Mouse (Mus musculus) CH12.LX (cell line): Measurements from ENCODE around the gene C1ql4. TPM values are rescaled to one million over a fixed set of nuclear protein-coding genes. Genes with fewer than 3 reads are reported as not detected.

Source experiments
- DNase-seq: peaks from one replicate; pipeline ENCODE4 v3.0.0-alpha.2; 2013; ENCODE audit errors: extremely low read depth
- H3K27ac ChIP-seq: 2 replicates; pipeline ENCODE4 v1.5.1; 2012; ENCODE audit warnings: low read depth, mild to moderate bottlenecking, control low read depth, moderate library complexity; ENCODE audit not compliant: insufficient read depth
- H3K27me3 ChIP-seq: replicated peaks from 2 replicates; pipeline ENCODE3; 2012; ENCODE audit warnings: inconsistent platforms
- H3K36me3 ChIP-seq, 2 experiments: replicated peaks in 1 of 2; 2 replicates each; pipeline versions ENCODE3 to v1.6.1; 2012; ENCODE audit warnings: inconsistent platforms in 1 of 2, low read length in 1 of 2, mild to moderate bottlenecking in 1 of 2, mixed read lengths in 1 of 2, moderate library complexity in 1 of 2; ENCODE audit not compliant: control insufficient read depth in 1 of 2, insufficient read depth in 1 of 2
- H3K4me1 ChIP-seq, 2 experiments: 2 replicates each; pipeline ENCODE4 v1.6.1; 2012; ENCODE audit warnings: inconsistent platforms in 1 of 2, moderate library complexity in 1 of 2; ENCODE audit not compliant: insufficient read depth in 2 of 2, control insufficient read depth in 1 of 2
- H3K4me2 ChIP-seq: 2 replicates; pipeline ENCODE4 v1.6.1; 2012; ENCODE audit warnings: low read depth, mild to moderate bottlenecking, control low read depth; ENCODE audit not compliant: poor library complexity, insufficient read depth, severe bottlenecking
- H3K4me3 ChIP-seq, 3 experiments: fragments of 150-350 bp in 1 of 3; sonication (generic) in 1 of 3; replicated peaks in 1 of 3; 2 replicates each; pipeline versions ENCODE3 to v1.5.1; 2011 to 2012; ENCODE audit warnings: low read depth in 2 of 3, low read length in 2 of 3, mild to moderate bottlenecking in 2 of 3, moderate library complexity in 2 of 3, control low read depth in 1 of 3, improper control_type of control experiment in 1 of 3, inconsistent platforms in 1 of 3, mixed read lengths in 1 of 3; ENCODE audit not compliant: poor library complexity in 1 of 3
- H3K79me2 ChIP-seq: replicated peaks from 2 replicates; pipeline ENCODE4 v1.6.1; 2012; ENCODE audit warnings: mild to moderate bottlenecking, moderate library complexity; ENCODE audit not compliant: control insufficient read depth, poor library complexity, insufficient read depth, severe bottlenecking; ENCODE audit errors: extremely low read depth
- H3K9ac ChIP-seq: 2 replicates; pipeline ENCODE4 v1.6.1; 2012; ENCODE audit warnings: low read depth, mild to moderate bottlenecking, control low read depth, moderate library complexity; ENCODE audit not compliant: insufficient read depth
- H3K9me3 ChIP-seq: replicated peaks from 2 replicates; pipeline ENCODE3; 2012; ENCODE audit warnings: low read length, inconsistent platforms, mixed read lengths
- CHD1 ChIP-seq: IDR thresholded peaks from 2 replicates; pipeline ENCODE4 v1.6.1; 2012; ENCODE audit warnings: low read depth, low read length, improper control_type of control experiment, inconsistent platforms
- CHD2 ChIP-seq: IDR thresholded peaks from 2 replicates; pipeline ENCODE4 v1.6.1; 2011; ENCODE audit warnings: low read length, improper control_type of control experiment
- E2F4 ChIP-seq: IDR thresholded peaks from 2 replicates; pipeline ENCODE4 v1.6.1; 2011; ENCODE audit warnings: low read depth, low read length, improper control_type of control experiment; ENCODE audit not compliant: insufficient replicate concordance
- ELF1 ChIP-seq: IDR thresholded peaks from 2 replicates; pipeline ENCODE4 v1.6.1; 2014; ENCODE audit warnings: low read depth, mild to moderate bottlenecking, inconsistent platforms, low read length, improper control_type of control experiment
- HCFC1 ChIP-seq: IDR thresholded peaks from 2 replicates; pipeline ENCODE4 v1.6.1; 2012; ENCODE audit warnings: low read depth, mild to moderate bottlenecking, inconsistent platforms, low read length, improper control_type of control experiment
- JUN ChIP-seq: IDR thresholded peaks from 2 replicates; pipeline ENCODE4 v1.6.1; 2011; ENCODE audit warnings: low read depth, mild to moderate bottlenecking, low read length, improper control_type of control experiment, moderate library complexity; ENCODE audit not compliant: insufficient read depth
- KAT2A ChIP-seq: IDR thresholded peaks from 2 replicates; pipeline ENCODE4 v1.6.1; 2012; ENCODE audit warnings: low read length, improper control_type of control experiment, inconsistent platforms; ENCODE audit not compliant: insufficient replicate concordance
- MAZ ChIP-seq: IDR thresholded peaks from 2 replicates; pipeline ENCODE4 v1.6.1; 2012; ENCODE audit warnings: low read depth, mild to moderate bottlenecking, inconsistent platforms, low read length, improper control_type of control experiment, moderate library complexity
- MEF2A ChIP-seq: IDR thresholded peaks from 2 replicates; pipeline ENCODE4 v1.6.1; 2014; ENCODE audit warnings: low read depth, mild to moderate bottlenecking, inconsistent platforms, low read length, improper control_type of control experiment, borderline replicate concordance
- MXI1 ChIP-seq: IDR thresholded peaks from 2 replicates; pipeline ENCODE4 v1.6.1; 2011; ENCODE audit warnings: mild to moderate bottlenecking, low read depth, low read length, improper control_type of control experiment
- MYC ChIP-seq: IDR thresholded peaks from 2 replicates; pipeline ENCODE4 v1.6.1; 2011; ENCODE audit warnings: low read depth, mild to moderate bottlenecking, improper control_type of control experiment, low read length
- POLR2AphosphoS2 ChIP-seq: IDR thresholded peaks from 2 replicates; pipeline ENCODE4 v1.6.1; 2011; ENCODE audit warnings: low read depth, low read length, improper control_type of control experiment
- RAD21 ChIP-seq: IDR thresholded peaks from 2 replicates; pipeline ENCODE4 v1.6.1; 2011; ENCODE audit warnings: low read depth, mild to moderate bottlenecking, low read length, improper control_type of control experiment, moderate library complexity
- SMC3 ChIP-seq: IDR thresholded peaks from 2 replicates; pipeline ENCODE4 v1.6.1; 2011; ENCODE audit warnings: low read depth, low read length, improper control_type of control experiment
- UBTF ChIP-seq: IDR thresholded peaks from 2 replicates; pipeline ENCODE4 v1.6.1; 2012; ENCODE audit warnings: low read depth, mild to moderate bottlenecking, inconsistent platforms, low read length, improper control_type of control experiment, moderate library complexity
- USF2 ChIP-seq: conservative IDR thresholded peaks from 2 replicates; pipeline ENCODE4 v1.6.1; 2011; ENCODE audit warnings: low read depth, low read length, improper control_type of control experiment
- ZC3H11A ChIP-seq: IDR thresholded peaks from 2 replicates; pipeline ENCODE4 v1.6.1; 2012; ENCODE audit warnings: low read depth, mild to moderate bottlenecking, inconsistent platforms, low read length, improper control_type of control experiment
- dilution Hi-C: fragments of 300-500 bp; cut with MboI; formaldehyde crosslinking; loops from 2 replicates; pipeline ENCODE4 v1.14.3; 2020; ENCODE audit warnings: low sequenced_read_pairs; ENCODE audit not compliant: extremely low pct_unique_long_range_greater_than_20kb, extremely low pct_ligation_motif_present
- in situ Hi-C: fragments of 300-500 bp; cut with MboI; formaldehyde crosslinking; loops from 3 replicates; pipeline ENCODE4 v1.14.3; 2019; ENCODE audit warnings: low sequenced_read_pairs, low pct_ligation_motif_present, low pct_unique_long_range_greater_than_20kb, mixed read lengths
- polyA plus RNA-seq: library from polyadenylated mRNA; unstranded; fragments of >175 nt; gene quantifications from 2 replicates; pipeline ENCODE4 v1.2.1, GENCODE M21; 2012; ENCODE audit warnings: low read depth; ENCODE audit not compliant: insufficient read length
- total RNA-seq, 2 experiments: library from RNA; depleted of rRNA; stranded (reverse); fragments of 300-350 nt in 1 of 2; fragments of >200 nt in 1 of 2; gene quantifications; 2 replicates each; pipeline ENCODE4 v1.2.3; 2012 to 2014

C1ql4 gene
- total and polyA plus RNA-seq, 3 experiments: not detected

- no peak for TF ChIP-seq CHD1
- TF ChIP-seq MXI1: no peak
- no peak for TF ChIP-seq POLR2AphosphoS2
- no peak for TF ChIP-seq JUN
- no peak for TF ChIP-seq HCFC1
- no peak for TF ChIP-seq KAT2A
- no peak for TF ChIP-seq CHD2
- in situ Hi-C loops (no loop called here), dilution Hi-C loops (no loop called here)
- Histone ChIP-seq H3K27ac (no peak within 1 kb of the TSS), H3K4me1 (0 out of 4 replicates have a peak, but pooled peaks cover 0 to 5% of the 10 kb centered on the region in 2 experiments), H3K9ac (no peak within 1 kb of the TSS), H3K4me2 (no peak within 1 kb of the TSS), H3K4me3 (no peak within 1 kb of the TSS), H3K79me2 (no peaks in the 10 kb centered on the region), H3K9me3 (peaks cover 13% of the 10 kb centered on the region), H3K27me3 (peaks cover 66% of the 10 kb centered on the region), H3K36me3 (no peaks in the 10 kb centered on the region)
- DNase-seq: no peak
Measured at GRCm38 (mm10) chr15:99055040-99055439, 32.6 kb downstream of the C1ql4 start, which contains the start of gene Prph. Gene Prph, plus strand, starts transcription at chr15:99055174.

- peaks cover 51% of the 10 kb centered on the region for H3K27me3 ChIP-seq
- no peak overlapping the region for H3K9ac ChIP-seq
- H3K4me3 ChIP-seq: no peak overlapping the region
Measured at GRCm38 (mm10) chr15:99053373-99053772, 34.2 kb downstream of the C1ql4 start.

More at GRCm38 (mm10) chr15:99053373-99053772, 34.2 kb downstream of the C1ql4 start:
- Histone ChIP-seq H3K79me2 (no peaks in the 10 kb centered on the region), H3K9me3 (peaks cover 10% of the 10 kb centered on the region), H3K4me1 (peaks cover 0 to 14% of the 10 kb centered on the region in 2 experiments; a peak in 1 of 4 replicates), H3K36me3 (no peaks in the 10 kb centered on the region), H3K4me2 (no peak overlapping the region), H3K27ac (no peak overlapping the region)
- in situ Hi-C loops (no loop called here), dilution Hi-C loops (no loop called here)
- TF ChIP-seq USF2: no peak
- no peak for TF ChIP-seq MEF2A
- no peak for TF ChIP-seq ZC3H11A
- no peak for TF ChIP-seq E2F4
- TF ChIP-seq RAD21: no peak
- no peak for TF ChIP-seq KAT2A
- no peak for TF ChIP-seq SMC3
- TF ChIP-seq POLR2AphosphoS2: no peak
- no peak for TF ChIP-seq MAZ
- no peak for TF ChIP-seq MYC
- TF ChIP-seq JUN: no peak
- no peak for TF ChIP-seq UBTF
- TF ChIP-seq ELF1: no peak
- DNase-seq: no peak
